Mouse (Mus musculus) kidney, adult 2 months (tissue): ENCODE data around the gene Emd. TPM values are rescaled to one million over a fixed set of nuclear protein-coding genes. Genes with fewer than 3 reads are reported as not detected.
A peak's percentile ranks its signal among the peaks of the same experiment; 100 is the strongest.
"Not testable (repeated sequence)": the region's sequence is repeated elsewhere in the genome, so short reads cannot be mapped to it uniquely, and the experiment has no call there.

Experiments used
- DNase-seq: peaks from one replicate; pipeline ENCODE4 v3.0.0; 2021
- H3K27ac ChIP-seq: fragments of 200-500 bp; 2 replicates; pipeline ENCODE4 v1.5.1; 2012; ENCODE audit warnings: low read depth, low read length, control low read depth, inconsistent platforms; ENCODE audit not compliant: insufficient read depth
- H3K27me3 ChIP-seq: fragments of 200-500 bp; replicated peaks from 2 replicates; pipeline ENCODE4 v1.6.1; 2012; ENCODE audit warnings: mild to moderate bottlenecking, moderate library complexity, low read length, inconsistent platforms; ENCODE audit not compliant: control insufficient read depth, insufficient read depth
- H3K36me3 ChIP-seq: fragments of 200-500 bp; 2 replicates; pipeline ENCODE4 v1.6.1; 2012; ENCODE audit warnings: mild to moderate bottlenecking, moderate library complexity, low read length, inconsistent platforms; ENCODE audit not compliant: control insufficient read depth, insufficient read depth
- H3K4me1 ChIP-seq: fragments of 200-500 bp; 2 replicates; pipeline ENCODE4 v1.6.1; 2011; ENCODE audit warnings: low read length; ENCODE audit not compliant: control insufficient read depth, insufficient read depth
- H3K4me3 ChIP-seq: fragments of 200-500 bp; 2 replicates; pipeline ENCODE4 v1.5.1; 2011; ENCODE audit warnings: mild to moderate bottlenecking, low read depth, low read length, control low read depth; ENCODE audit not compliant: insufficient read depth
- CTCF ChIP-seq: fragments of 200-500 bp; conservative IDR thresholded peaks from 2 replicates; pipeline ENCODE4 v1.5.1; 2011; ENCODE audit warnings: low read depth, mild to moderate bottlenecking, control low read depth, low read length, moderate library complexity, mixed read lengths; ENCODE audit not compliant: insufficient read depth, insufficient read length
- POLR2A ChIP-seq: fragments of 200-500 bp; IDR thresholded peaks from one replicate; pipeline ENCODE4 v1.6.1; 2011; ENCODE audit warnings: low read depth, low read length, control low read depth
- WGBS: fragments of 180-500 bp; shearing (Covaris S2); methylation state at CpG from one replicate; pipeline ENCODE4 v1.1.7; 2018; 5-methylcytosine and 5-hydroxymethylcytosine counted together
- polyA plus RNA-seq: library from polyadenylated mRNA; depleted of rRNA; stranded (reverse); fragments of >200 nt; gene quantifications from 2 replicates; pipeline ENCODE4 v1.2.3, GENCODE M21; 2012; rRNA removed

The Emd gene
- 41.1 and 45.2 TPM in 2 replicates for polyA plus RNA-seq

- WGBS, result 10% methylated on average over 39 of the region's 39 CpGs
- peak within 1 kb of the TSS; percentile 66 for H3K27ac ChIP-seq
- DNase-seq, result peak; percentile 97
- H3K4me3 ChIP-seq, result peak within 1 kb of the TSS; percentile 81
- peaks cover 5% of the 10 kb centered on the region for H3K4me1 ChIP-seq
- TF ChIP-seq CTCF, result no peak
- TF ChIP-seq POLR2A, result no peak
- no peaks in the 10 kb centered on the region for H3K36me3 ChIP-seq
- no peaks in the 10 kb centered on the region for H3K27me3 ChIP-seq
These were observed at the start of gene Emd for GRCm38 (mm10) chrX:74254153-74254887. Emd (plus strand) TSS chrX:74254687.

GRCm38 (mm10) chrX:74218496-74218895, 36.0 kb upstream of the Emd start:
- no peak overlapping the region for H3K27ac ChIP-seq
- no peaks in the 10 kb centered on the region for H3K4me1 ChIP-seq
- no peak for TF ChIP-seq POLR2A
- TF ChIP-seq CTCF, result no peak
- no peak for DNase-seq
- H3K27me3 ChIP-seq, result no peaks in the 10 kb centered on the region
- H3K4me3 ChIP-seq, result no peak overlapping the region
- no peaks in the 10 kb centered on the region for H3K36me3 ChIP-seq
- 83% methylated on average over 4 of the region's 4 CpGs for WGBS

GRCm38 (mm10) chrX:74219449-74219848, 35.0 kb upstream of the Emd start:
- no peak overlapping the region for H3K27ac ChIP-seq
- TF ChIP-seq POLR2A, result no peak
- TF ChIP-seq CTCF, result no peak
- no peak for DNase-seq
- no peaks in the 10 kb centered on the region for H3K4me1 ChIP-seq
- H3K4me3 ChIP-seq, result no peak overlapping the region
- no peaks in the 10 kb centered on the region for H3K27me3 ChIP-seq
- no peaks in the 10 kb centered on the region for H3K36me3 ChIP-seq
- WGBS, result 43% methylated on average over 13 of the region's 13 CpGs

- not testable (repeated sequence) for H3K27ac ChIP-seq, DNase-seq, H3K4me1 ChIP-seq, H3K4me3 ChIP-seq, H3K36me3 ChIP-seq, H3K27me3 ChIP-seq
- 36% methylated on average over 1 of the region's 1 CpGs for WGBS
These were observed 34.4 kb upstream of the Emd start for GRCm38 (mm10) chrX:74220099-74220498.

GRCm38 (mm10) chrX:74230038-74230437, 24.4 kb upstream of the Emd start:
- no peak for TF ChIP-seq CTCF
- no peak for TF ChIP-seq POLR2A
- 56% methylated on average over 1 of the region's 1 CpGs for WGBS
- Histone ChIP-seq H3K27ac (no peak overlapping the region), H3K4me3 (no peak overlapping the region), H3K4me1 (no peaks in the 10 kb centered on the region), H3K36me3 (no peaks in the 10 kb centered on the region), H3K27me3 (no peaks in the 10 kb centered on the region)
- no peak for DNase-seq

- Histone ChIP-seq H3K27ac (no peak overlapping the region), H3K4me3 (no peak overlapping the region), H3K4me1 (no peaks in the 10 kb centered on the region), H3K27me3 (no peaks in the 10 kb centered on the region), H3K36me3 (no peaks in the 10 kb centered on the region)
- no peak for DNase-seq
- no peak for TF ChIP-seq CTCF
- no peak for TF ChIP-seq POLR2A
- WGBS, result 88% methylated on average over 5 of the region's 5 CpGs
These were observed 21.3 kb upstream of the Emd start for GRCm38 (mm10) chrX:74233196-74233595.

GRCm38 (mm10) chrX:74240332-74240731, 14.2 kb upstream of the Emd start:
- DNase-seq, result no peak

More at GRCm38 (mm10) chrX:74240332-74240731, 14.2 kb upstream of the Emd start:
- no peak for TF ChIP-seq CTCF
- H3K27me3 ChIP-seq, result no peaks in the 10 kb centered on the region
- no peaks in the 10 kb centered on the region for H3K4me1 ChIP-seq
- H3K4me3 ChIP-seq, result no peak overlapping the region
- 96% methylated on average over 4 of the region's 4 CpGs for WGBS
- H3K27ac ChIP-seq, result no peak overlapping the region
- H3K36me3 ChIP-seq, result no peaks in the 10 kb centered on the region
